Mouse (Mus musculus) neural tube, embryonic 15.5 days (tissue): Measurements from ENCODE around the gene Eno2. TPM values are rescaled to one million over a fixed set of nuclear protein-coding genes. Genes with fewer than 3 reads are reported as not detected.
A peak's percentile ranks its signal among the peaks of the same experiment; 100 is the strongest.
"Not testable (repeated sequence)": the region's sequence is repeated elsewhere in the genome, so short reads cannot be mapped to it uniquely, and the experiment has no call there.

Experiments used
- ATAC-seq: fragments of 200-750 bp; cut with Nextera tagmentation; 2 replicates; pipeline ENCODE4 v1.8.0; 2017; ENCODE audit warnings: mild to moderate bottlenecking, moderate TSS enrichment, moderate library complexity; ENCODE audit not compliant: low FRiP score
- H3K27ac ChIP-seq: fragments of 300-500 bp; sonication (generic); replicated peaks from 2 replicates; pipeline ENCODE4 v1.5.1; 2015; ENCODE audit warnings: mild to moderate bottlenecking, inconsistent platforms
- H3K27me3 ChIP-seq: fragments of 300-500 bp; sonication (generic); replicated peaks from 2 replicates; pipeline ENCODE4 v1.6.1; 2015; ENCODE audit warnings: inconsistent platforms
- H3K36me3 ChIP-seq: fragments of 300-500 bp; sonication (generic); 2 replicates; pipeline ENCODE4 v1.6.1; 2015; ENCODE audit warnings: inconsistent platforms
- H3K4me1 ChIP-seq: fragments of 300-500 bp; sonication (generic); 2 replicates; pipeline ENCODE4 v1.6.1; 2015; ENCODE audit warnings: inconsistent platforms
- H3K4me2 ChIP-seq: fragments of 300-500 bp; sonication (generic); 2 replicates; pipeline ENCODE4 v1.6.1; 2015; ENCODE audit warnings: inconsistent platforms, mild to moderate bottlenecking, moderate library complexity
- H3K4me3 ChIP-seq: fragments of 300-500 bp; sonication (generic); replicated peaks from 2 replicates; pipeline ENCODE4 v1.5.1; 2015; ENCODE audit warnings: mild to moderate bottlenecking, inconsistent platforms
- H3K9ac ChIP-seq: fragments of 300-500 bp; sonication (generic); replicated peaks from 2 replicates; pipeline ENCODE4 v1.6.1; 2015; ENCODE audit warnings: mild to moderate bottlenecking, inconsistent platforms
- H3K9me3 ChIP-seq: fragments of 300-500 bp; sonication (generic); replicated peaks from 2 replicates; pipeline ENCODE4 v1.6.1; 2016; ENCODE audit warnings: inconsistent platforms
- WGBS: fragments of 180-500 bp; shearing (Covaris S2); methylation state at CpG from one replicate; pipeline ENCODE4 v1.1.7; 2015; ENCODE audit warnings: mixed read lengths; 5-methylcytosine and 5-hydroxymethylcytosine counted together
- polyA plus RNA-seq: library from polyadenylated mRNA; unstranded; fragments of >200 nt; fragmentation: Nextera tagmentation; extraction: Ambion mirVana; gene quantifications from 2 replicates; pipeline ENCODE4 v1.2.1, GENCODE M21; 2015

Gene Eno2
- polyA plus RNA-seq, 1 experiment from 2014 or later = 226 TPM

GRCm38 (mm10) chr6:124811403-124811665, 41.9 kb upstream of the Eno2 start:
- Histone ChIP-seq H3K4me3 (no peak overlapping the region), H3K27ac (no peak overlapping the region), H3K36me3 (peaks cover 22% of the 10 kb centered on the region), H3K4me2 (no peak overlapping the region), H3K9ac (no peak overlapping the region), H3K27me3 (no peaks in the 10 kb centered on the region), H3K9me3 (no peaks in the 10 kb centered on the region), H3K4me1 (peaks cover 61% of the 10 kb centered on the region)
- ATAC-seq = no peak
- WGBS = 87% methylated on average over 4 of the region's 4 CpGs

GRCm38 (mm10) chr6:124810566-124811402, 41.3 kb upstream of the Eno2 start:
- H3K27me3 ChIP-seq, H3K4me3 ChIP-seq, H3K4me2 ChIP-seq, ATAC-seq, H3K27ac ChIP-seq, H3K9ac ChIP-seq, H3K9me3 ChIP-seq: not testable (repeated sequence)
- Histone ChIP-seq H3K4me1 (peaks cover 66% of the 10 kb centered on the region), H3K36me3 (peaks cover 18% of the 10 kb centered on the region; the same call in 1 of the 2 replicates)
- WGBS = 86% methylated on average over 11 of the region's 11 CpGs

DNA sequence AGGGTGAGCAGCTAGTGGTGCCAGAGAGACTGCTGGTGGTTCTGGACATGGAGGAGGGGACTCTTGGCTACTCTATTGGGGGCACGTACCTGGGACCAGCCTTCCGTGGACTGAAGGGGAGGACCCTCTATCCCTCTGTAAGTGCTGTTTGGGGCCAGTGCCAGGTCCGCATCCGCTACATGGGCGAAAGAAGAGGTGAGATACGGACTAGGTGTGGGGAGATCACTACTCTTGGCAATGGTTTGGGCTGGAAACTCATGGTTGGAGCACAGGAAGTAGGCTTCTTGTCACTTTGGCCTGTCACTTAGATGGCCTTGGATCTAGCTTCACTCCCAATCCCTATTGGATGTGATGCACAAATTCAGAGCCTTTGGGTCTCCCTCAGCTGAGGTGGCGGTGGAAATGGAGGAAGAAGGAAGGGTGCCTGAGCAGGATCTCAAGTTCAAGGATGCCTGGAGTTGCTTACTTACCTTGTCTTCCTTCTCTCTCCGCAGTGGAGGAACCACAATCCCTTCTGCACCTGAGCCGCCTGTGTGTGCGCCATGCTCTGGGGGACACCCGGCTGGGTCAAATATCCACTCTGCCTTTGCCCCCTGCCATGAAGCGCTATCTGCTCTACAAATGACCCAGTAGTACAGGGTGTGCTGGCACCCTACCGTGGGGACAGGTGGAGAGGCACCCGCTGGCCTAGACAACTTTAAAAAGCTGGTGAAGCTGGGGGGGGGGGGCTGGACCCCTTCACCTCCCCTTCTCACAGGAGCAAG, 40.5 kb upstream of the Eno2 start:
- Histone ChIP-seq H3K4me2 (peak overlapping the region; percentile 94), H3K4me3 (peak overlapping the region; percentile 50), H3K27me3 (no peaks in the 10 kb centered on the region), H3K27ac (peak overlapping the region; percentile 81), H3K9me3 (no peaks in the 10 kb centered on the region), H3K4me1 (peaks cover 66% of the 10 kb centered on the region), H3K36me3 (peaks cover 13% of the 10 kb centered on the region; the same call in 1 of the 2 replicates), H3K9ac (peak overlapping the region; percentile 64)
- ATAC-seq = no peak
- 48% methylated on average over 14 of the region's 14 CpGs for WGBS

- Histone ChIP-seq H3K4me2 (peak overlapping the region; percentile 94), H3K4me3 (peak overlapping the region; percentile 50), H3K27ac (peak overlapping the region; percentile 81), H3K36me3 (peaks cover 13% of the 10 kb centered on the region; the same call in 1 of the 2 replicates), H3K9me3 (no peaks in the 10 kb centered on the region), H3K4me1 (peaks cover 59% of the 10 kb centered on the region), H3K27me3 (no peaks in the 10 kb centered on the region), H3K9ac (peak overlapping the region; percentile 64)
- under 1% methylated on average over 35 of the region's 35 CpGs for WGBS
- ATAC-seq = no peak; the same call in 1 of the 2 replicates
These were observed 39.7 kb upstream of the Eno2 start for GRCm38 (mm10) chr6:124809052-124809774.

GRCm38 (mm10) chr6:124808358-124809012, 39.0 kb upstream of the Eno2 start, which contains the start of gene Spsb2:
Spsb2 (plus strand) TSS chr6:124808661.
- H3K9me3 ChIP-seq = no peaks in the 10 kb centered on the region
- ATAC-seq = peak; percentile 13; the same call in 1 of the 2 replicates
- H3K4me2 ChIP-seq = peak within 1 kb of the TSS; percentile 94
- H3K36me3 ChIP-seq = peaks cover 13% of the 10 kb centered on the region; the same call in 1 of the 2 replicates
- no peaks in the 10 kb centered on the region for H3K27me3 ChIP-seq
- H3K4me3 ChIP-seq = peak within 1 kb of the TSS; percentile 50
- 4% methylated on average over 29 of the region's 29 CpGs for WGBS
- peak within 1 kb of the TSS; percentile 81 for H3K27ac ChIP-seq
- H3K4me1 ChIP-seq = peaks cover 57% of the 10 kb centered on the region
- peak within 1 kb of the TSS; percentile 64 for H3K9ac ChIP-seq

DNA sequence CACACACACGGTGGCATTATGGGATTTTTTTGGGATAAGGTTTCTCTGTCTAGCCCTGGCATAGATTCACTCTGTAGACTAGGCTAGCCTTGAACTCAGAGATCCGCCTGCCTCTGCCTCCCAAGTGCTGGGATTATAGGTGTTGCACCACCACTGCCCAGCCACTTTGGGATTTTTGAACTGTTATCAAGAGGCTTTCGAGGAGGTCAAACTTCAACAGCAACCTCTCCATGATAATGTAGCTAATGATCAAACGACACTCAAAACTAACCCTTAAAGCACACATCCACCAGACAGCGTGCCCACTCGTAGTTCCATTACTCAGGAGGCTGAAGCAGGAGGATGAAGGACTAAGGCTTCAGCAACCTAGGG, 38.5 kb upstream of the Eno2 start:
- Histone ChIP-seq H3K27ac (peak overlapping the region; percentile 81; the same call in 1 of the 2 replicates), H3K9ac (peak overlapping the region; percentile 64; the same call in 1 of the 2 replicates), H3K9me3 (no peaks in the 10 kb centered on the region), H3K27me3 (no peaks in the 10 kb centered on the region), H3K4me2 (peak overlapping the region; percentile 94), H3K4me3 (peak overlapping the region; percentile 50), H3K36me3 (peaks cover 13% of the 10 kb centered on the region; the same call in 1 of the 2 replicates), H3K4me1 (peaks cover 55% of the 10 kb centered on the region)
- ATAC-seq = no peak
- WGBS = 83% methylated on average over 6 of the region's 6 CpGs

GRCm38 (mm10) chr6:124807366-124807765, 37.9 kb upstream of the Eno2 start:
- H3K27me3 ChIP-seq = no peaks in the 10 kb centered on the region; the same call in 1 of the 2 replicates
- H3K36me3 ChIP-seq = peaks cover 13% of the 10 kb centered on the region; the same call in 1 of the 2 replicates
- H3K4me3 ChIP-seq = no peak overlapping the region
- no peak overlapping the region for H3K4me2 ChIP-seq
- no peak for ATAC-seq
- no peaks in the 10 kb centered on the region for H3K9me3 ChIP-seq
- H3K4me1 ChIP-seq = peaks cover 49% of the 10 kb centered on the region
- H3K9ac ChIP-seq = no peak overlapping the region
- no peak overlapping the region for H3K27ac ChIP-seq
- 89% methylated on average over 4 of the region's 4 CpGs for WGBS

DNA sequence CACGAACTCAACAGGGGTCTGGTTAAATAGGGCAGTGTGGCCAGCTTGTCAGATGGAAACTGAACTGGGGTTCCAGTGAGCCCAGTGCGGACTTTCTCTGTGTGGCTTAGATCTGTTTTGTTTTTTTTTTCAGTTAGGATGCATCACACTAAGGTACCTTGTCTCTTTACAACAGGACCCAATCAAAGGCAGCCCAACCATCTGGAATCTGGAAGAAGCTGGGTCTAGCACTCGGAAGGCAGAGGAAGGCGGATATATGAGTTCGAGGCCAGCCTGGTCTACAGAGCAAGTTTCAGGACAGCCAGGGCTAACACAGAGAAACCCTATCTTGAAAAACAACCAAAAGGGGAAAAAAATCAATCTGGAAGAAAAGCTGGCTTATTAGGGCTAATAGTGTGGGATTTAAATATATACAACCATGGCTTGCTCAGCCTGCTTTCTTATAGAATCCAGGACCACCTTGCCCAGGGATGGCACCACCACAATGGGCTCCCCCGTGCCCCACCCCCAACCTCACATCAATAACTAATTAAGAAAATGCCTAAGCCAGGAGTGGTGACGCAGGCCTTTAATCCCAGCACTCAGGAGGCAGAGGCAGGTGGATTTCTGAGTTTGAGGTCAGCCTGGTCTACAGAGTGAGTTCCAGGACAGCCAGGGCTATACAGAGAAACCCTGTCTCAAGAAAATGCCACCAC, 37.1 kb upstream of the Eno2 start:
- H3K27ac ChIP-seq = peak overlapping the region; percentile 89
- WGBS = 75% methylated on average over 7 of the region's 7 CpGs
- H3K4me2 ChIP-seq = peak overlapping the region; percentile 72
- H3K27me3 ChIP-seq = no peaks in the 10 kb centered on the region; the same call in 1 of the 2 replicates
- peaks cover 41% of the 10 kb centered on the region for H3K4me1 ChIP-seq
- ATAC-seq = no peak
- no peak overlapping the region for H3K9ac ChIP-seq
- H3K36me3 ChIP-seq = peaks cover 10% of the 10 kb centered on the region; the same call in 1 of the 2 replicates
- no peaks in the 10 kb centered on the region for H3K9me3 ChIP-seq
- peak overlapping the region; percentile 47 for H3K4me3 ChIP-seq

DNA sequence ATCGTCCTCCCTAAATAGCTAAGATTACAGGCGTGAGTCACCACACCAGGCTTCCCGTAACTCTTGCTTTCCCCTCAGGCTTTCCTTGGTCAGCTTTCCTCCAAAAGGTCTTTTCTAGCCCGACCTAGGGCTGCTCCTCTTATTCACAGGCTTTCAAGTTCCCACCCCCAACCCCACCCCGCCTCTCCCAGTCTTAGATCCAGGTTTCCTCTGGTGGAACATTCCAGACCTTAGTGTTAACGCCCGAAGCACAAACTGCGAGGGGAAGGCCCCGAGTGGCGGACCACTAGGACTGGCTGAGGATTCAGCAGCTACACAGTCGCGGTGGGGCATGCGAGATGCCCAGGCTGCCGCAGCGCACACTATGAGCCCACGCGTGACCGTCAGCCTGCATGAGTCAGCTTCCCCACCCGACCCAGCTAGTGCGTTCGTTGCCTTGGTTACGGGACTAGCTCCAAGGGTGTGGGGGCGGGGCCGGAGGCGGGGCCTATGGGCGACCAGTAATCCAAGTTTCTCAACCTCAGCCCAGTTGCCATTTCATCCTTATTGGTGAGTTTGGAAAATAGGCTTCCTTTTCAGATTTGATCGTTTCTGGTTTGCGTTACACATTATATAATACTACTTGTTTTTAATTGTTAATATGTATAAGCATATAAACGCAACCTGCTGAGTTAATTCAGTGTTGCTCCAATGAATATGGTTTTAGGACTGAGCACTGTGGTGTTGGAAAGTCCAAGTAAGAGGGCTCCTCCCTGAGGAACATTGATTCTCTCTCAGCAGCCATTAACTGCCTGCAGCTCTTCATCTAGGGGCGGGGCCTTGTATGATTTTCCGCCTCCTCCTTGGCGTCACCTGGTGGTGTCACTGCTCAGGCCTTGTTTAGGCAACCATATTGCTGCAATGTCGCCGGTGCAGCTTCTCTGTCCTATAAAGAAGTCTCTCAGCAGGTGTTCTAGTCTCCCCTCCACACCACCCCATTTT, 36.2 kb upstream of the Eno2 start:
- H3K27ac ChIP-seq = peak overlapping the region; percentile 89
- peak; percentile 92 for ATAC-seq
- peaks cover 5% of the 10 kb centered on the region; the same call in 1 of the 2 replicates for H3K36me3 ChIP-seq
- H3K9me3 ChIP-seq = no peaks in the 10 kb centered on the region
- peak overlapping the region; percentile 72 for H3K4me2 ChIP-seq
- H3K4me3 ChIP-seq = peak overlapping the region; percentile 47
- H3K9ac ChIP-seq = peak overlapping the region; percentile 51
- 1% methylated on average over 34 of the region's 34 CpGs for WGBS
- peaks cover 41% of the 10 kb centered on the region for H3K4me1 ChIP-seq
- no peaks in the 10 kb centered on the region; the same call in 1 of the 2 replicates for H3K27me3 ChIP-seq

DNA sequence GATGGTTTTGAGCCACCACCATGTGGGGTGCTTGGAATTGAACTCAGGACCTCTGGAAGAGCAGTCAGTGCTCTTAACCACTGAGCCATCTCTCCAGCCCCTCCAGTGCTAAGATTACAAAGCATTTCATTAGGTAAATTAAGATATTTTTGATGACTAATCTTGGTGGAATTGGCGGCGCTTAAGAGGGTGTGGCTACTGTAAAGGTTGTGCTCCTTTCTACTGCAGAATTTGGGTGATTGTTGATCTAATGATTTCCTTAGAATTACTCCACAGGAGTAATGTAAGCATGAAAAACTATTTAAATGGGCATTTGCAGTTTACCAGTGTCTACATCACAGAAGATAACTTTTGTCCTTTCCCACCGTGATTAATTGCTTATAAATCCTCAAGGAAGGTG, 34.9 kb upstream of the Eno2 start:
- Histone ChIP-seq H3K36me3 (no peaks in the 10 kb centered on the region), H3K4me3 (no peak overlapping the region), H3K27ac (no peak overlapping the region), H3K9ac (no peak overlapping the region), H3K27me3 (no peaks in the 10 kb centered on the region; the same call in 1 of the 2 replicates), H3K4me1 (peaks cover 29% of the 10 kb centered on the region), H3K4me2 (no peak overlapping the region), H3K9me3 (no peaks in the 10 kb centered on the region)
- WGBS = 92% methylated on average over 3 of the region's 3 CpGs
- ATAC-seq = no peak
